Mouse (Mus musculus) kidney, embryonic 16.5 days (tissue): ENCODE data around the gene Vmn2r121. TPM values are rescaled to one million over a fixed set of nuclear protein-coding genes. Genes with fewer than 3 reads are reported as not detected.

Source experiments
- ATAC-seq: fragments of 200-750 bp; cut with Nextera tagmentation; 2 replicates; pipeline ENCODE4 v1.8.0; 2017; ENCODE audit warnings: moderate TSS enrichment; ENCODE audit not compliant: low FRiP score, low TSS enrichment
- H3K27ac ChIP-seq: fragments of 300-500 bp; sonication (generic); 2 replicates; pipeline ENCODE4 v1.5.1; 2014; ENCODE audit warnings: low read length
- H3K27me3 ChIP-seq: fragments of 300-500 bp; sonication (generic); 2 replicates; pipeline ENCODE4 v1.6.1; 2014; ENCODE audit warnings: low read length, control low read depth, mixed read lengths; ENCODE audit not compliant: insufficient read depth
- H3K36me3 ChIP-seq: fragments of 300-500 bp; sonication (generic); 2 replicates; pipeline ENCODE4 v1.6.1; 2014; ENCODE audit warnings: low read length, control low read depth, mixed read lengths; ENCODE audit not compliant: insufficient read depth
- H3K4me1 ChIP-seq: fragments of 300-500 bp; sonication (generic); 2 replicates; pipeline ENCODE4 v1.6.1; 2014; ENCODE audit warnings: low read length, control low read depth, mixed read lengths; ENCODE audit not compliant: insufficient read depth
- H3K4me2 ChIP-seq: fragments of 300-500 bp; sonication (generic); replicated peaks from 2 replicates; pipeline ENCODE4 v1.6.1; 2014; ENCODE audit warnings: low read depth, low read length
- H3K4me3 ChIP-seq: fragments of 300-500 bp; sonication (generic); 2 replicates; pipeline ENCODE4 v1.5.1; 2014; ENCODE audit warnings: mild to moderate bottlenecking, low read length
- H3K9ac ChIP-seq: fragments of 300-500 bp; sonication (generic); replicated peaks from 2 replicates; pipeline ENCODE4 v1.6.1; 2014; ENCODE audit warnings: low read length
- H3K9me3 ChIP-seq: fragments of 300-500 bp; sonication (generic); 2 replicates; pipeline ENCODE4 v1.6.1; 2016; ENCODE audit warnings: low read length, control low read depth
- WGBS: fragments of 180-500 bp; shearing (Covaris S2); extraction: QIAGEN DNeasy Blood & Tissue Kit; methylation state at CpG from one replicate; pipeline ENCODE4 v1.1.7; 2014; 5-methylcytosine and 5-hydroxymethylcytosine counted together
- polyA plus RNA-seq: library from polyadenylated mRNA; unstranded; fragments of >200 nt; fragmentation: Nextera tagmentation; extraction: Ambion mirVana; gene quantifications from 2 replicates; pipeline ENCODE4 v1.2.1, GENCODE M21; 2015

The Vmn2r121 gene
- not detected in 2 replicates for polyA plus RNA-seq

DNA sequence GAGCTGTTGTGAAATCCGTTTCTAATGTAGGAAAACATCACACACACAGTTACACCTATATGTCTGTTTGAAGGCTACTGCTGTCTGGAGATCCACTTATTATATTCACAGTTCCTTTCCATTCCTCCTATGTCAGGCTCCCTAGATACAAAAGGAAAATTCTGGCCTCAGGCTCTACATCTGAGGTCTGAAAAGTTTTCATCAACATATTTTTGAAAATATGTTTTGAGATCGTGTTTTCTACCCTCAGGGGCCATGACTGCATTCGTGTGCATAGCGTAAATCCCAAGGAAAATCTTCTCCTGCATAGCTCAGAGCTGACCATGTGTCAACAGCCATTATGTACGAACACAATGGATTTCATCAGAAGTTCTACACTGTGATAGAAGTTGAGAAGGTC is at the start of gene Vmn2r121:
TSS of gene Vmn2r121 (minus strand) at position 101 of the 400 bp plus-strand sequence.
- Histone ChIP-seq H3K36me3 (no peaks in the 10 kb centered on the region), H3K4me3 (no peak within 1 kb of the TSS), H3K27me3 (no peaks in the 10 kb centered on the region), H3K4me2 (no peak within 1 kb of the TSS), H3K9ac (no peak within 1 kb of the TSS), H3K4me1 (no peaks in the 10 kb centered on the region), H3K9me3 (no peaks in the 10 kb centered on the region), H3K27ac (no peak within 1 kb of the TSS)
- WGBS: 67% methylated on average over 5 of the region's 5 CpGs
- ATAC-seq: no peak
